Mouse (Mus musculus): Measurements from ENCODE around the gene Scgb2b17. TPM values are rescaled to one million over a fixed set of nuclear protein-coding genes. Genes with fewer than 3 reads are reported as not detected.
"Not testable (repeated sequence)": the region's sequence is repeated elsewhere in the genome, so short reads cannot be mapped to it uniquely, and the experiment has no call there.

Gene Scgb2b17
- polyA plus RNA-seq (2021): not detected

GRCm38 (mm10) chr7:33056461-33056860 is at the start of gene Scgb2b17:
Gene Scgb2b17, minus strand, starts transcription at chr7:33056561.
- DNase-seq (ENCODE audit: low read depth, low spot score); POLR2A ChIA-PET; ATAC-seq; H3K27me3 ChIP-seq; in situ Hi-C loops (cut with MboI; ENCODE audit: low pct_unique_long_range_greater_than_20kb); CTCF ChIA-PET: not testable (repeated sequence)

GRCm38 (mm10) chr7:33063149-33063548 is 6.8 kb upstream of the Scgb2b17 start, which contains the start of gene Scgb1b17:
Gene Scgb1b17, plus strand, starts transcription at chr7:33063449.
- H3K27me3 ChIP-seq; DNase-seq (ENCODE audit: low read depth, low spot score); ATAC-seq; in situ Hi-C loops (cut with MboI; ENCODE audit: low pct_unique_long_range_greater_than_20kb); POLR2A ChIA-PET; CTCF ChIA-PET: not testable (repeated sequence)

Other genes starting within 250 kb of the Scgb2b17 start
- not detected for gene Scgb2b15, start 226.9 kb downstream of the Scgb2b17 start, polyA plus RNA-seq (2021)
- not detected for gene Scgb1b15, start 220.0 kb downstream of the Scgb2b17 start, polyA plus RNA-seq (2021)
- gene Scgb1b17, start 6.9 kb upstream of the Scgb2b17 start, polyA plus RNA-seq (2021): not detected
- not detected for gene Scgb2b18, start 117.3 kb upstream of the Scgb2b17 start, polyA plus RNA-seq (2021)
- gene Scgb1b18, start 129.0 kb upstream of the Scgb2b17 start, polyA plus RNA-seq (2021): not detected
- not detected for gene Scgb2b19, start 223.8 kb upstream of the Scgb2b17 start, polyA plus RNA-seq (2021)
- not detected for gene Scgb1b19, start 230.7 kb upstream of the Scgb2b17 start, polyA plus RNA-seq (2021)

Measured in Patski (cell line).